Mouse (Mus musculus): ENCODE measurements around the gene Wdtc1. TPM values are rescaled to one million over a fixed set of nuclear protein-coding genes. Genes with fewer than 3 reads are reported as not detected.

Wdtc1 gene
- total RNA-seq, 1 experiment, result 91.8 TPM

DNA sequence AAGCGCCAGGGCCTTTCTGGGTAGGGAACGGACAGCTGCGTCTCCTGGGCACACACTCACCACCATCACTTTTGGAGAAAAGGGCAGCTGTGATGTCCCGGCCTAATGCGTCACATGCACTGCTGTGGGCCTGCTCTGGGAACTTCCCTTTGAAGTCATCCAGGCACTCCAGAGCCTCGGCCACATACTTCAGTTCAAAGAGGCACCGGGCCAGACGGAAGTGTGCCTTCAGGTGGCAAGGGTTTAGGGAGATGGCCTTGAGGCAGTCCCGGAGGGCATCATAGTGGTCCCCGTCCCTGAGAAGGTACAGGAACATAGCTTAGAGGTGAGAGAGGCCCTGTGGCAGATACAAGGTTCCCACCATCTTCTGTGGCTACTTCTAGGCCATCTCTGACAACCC lies 55.9 kb downstream of the Wdtc1 start:
- H3K4me1 ChIP-seq (ENCODE audit: control insufficient read depth in 2 of 2, insufficient read depth in 2 of 2, low read length in 2 of 2, poor library complexity in 1 of 2), result peaks cover 2 to 18% of the 10 kb centered on the region in 2 experiments; a peak in 2 of 4 replicates
- in situ Hi-C loops (cut with MboI; ENCODE audit: low sequenced_read_pairs in 2 of 2, unreplicated experiment in 2 of 2), result loop anchor here in 1 of 2 experiments (25.0 kb wide), 1 partner anchor 285 kb away; the partner anchor contains the start of gene Ahdc1
- no peak overlapping the region for H3K27ac ChIP-seq (ENCODE audit: insufficient read depth, low read depth, low read length, poor library complexity, severe bottlenecking)
- H3K9me3 ChIP-seq (ENCODE audit: control insufficient read depth, insufficient read depth, low read depth, low read length), result no peaks in the 10 kb centered on the region
- peaks cover 73% of the 10 kb centered on the region for H3K36me3 ChIP-seq (ENCODE audit: control insufficient read depth, insufficient read depth, low read length, poor library complexity, severe bottlenecking)
- no peak overlapping the region for H3K4me3 ChIP-seq (ENCODE audit: insufficient read depth in 1 of 2, low read depth in 1 of 2, low read length in 2 of 2, poor library complexity in 1 of 2, severe bottlenecking in 1 of 2)
- TF ChIP-seq CHD2 (IDR thresholded peaks at IDR 0.05; ENCODE audit: low read depth, low read length) (no peak), ZNF384 (IDR thresholded peaks at IDR 0.05; ENCODE audit: low read depth, low read length) (no peak), MAFK (IDR thresholded peaks at IDR 0.05; ENCODE audit: insufficient read depth, low read depth, low read length) (no peak), HCFC1 (IDR thresholded peaks at IDR 0.05; ENCODE audit: borderline replicate concordance, insufficient read depth, low read length) (no peak), ZC3H11A (IDR thresholded peaks at IDR 0.05; ENCODE audit: borderline replicate concordance, low read depth, low read length) (no peak)
- DNase-seq (ENCODE audit: low read depth, low spot score), result no peak
- H3K9ac ChIP-seq (ENCODE audit: insufficient read depth, low read depth, low read length, poor library complexity, severe bottlenecking), result no peak overlapping the region

- in situ Hi-C loops (cut with MboI; ENCODE audit: low sequenced_read_pairs in 2 of 2, unreplicated experiment in 2 of 2), result loop anchor here in 1 of 2 experiments (25.0 kb wide), 1 partner anchor 282 kb away; the partner anchor contains the start of gene Ahdc1
- TF ChIP-seq CHD2 (IDR thresholded peaks at IDR 0.05; ENCODE audit: low read depth, low read length), result no peak
- no peak for TF ChIP-seq HCFC1 (IDR thresholded peaks at IDR 0.05; ENCODE audit: borderline replicate concordance, insufficient read depth, low read length)
- TF ChIP-seq ZC3H11A (IDR thresholded peaks at IDR 0.05; ENCODE audit: borderline replicate concordance, low read depth, low read length), result no peak
- TF ChIP-seq MAFK (IDR thresholded peaks at IDR 0.05; ENCODE audit: insufficient read depth, low read depth, low read length), result no peak
- Histone ChIP-seq H3K4me1 (ENCODE audit: control insufficient read depth in 2 of 2, insufficient read depth in 2 of 2, low read length in 2 of 2, poor library complexity in 1 of 2) (peaks cover 2 to 18% of the 10 kb centered on the region in 2 experiments; a peak in 2 of 4 replicates), H3K4me3 (ENCODE audit: insufficient read depth in 1 of 2, low read depth in 1 of 2, low read length in 2 of 2, poor library complexity in 1 of 2, severe bottlenecking in 1 of 2) (no peak overlapping the region), H3K27ac (ENCODE audit: insufficient read depth, low read depth, low read length, poor library complexity, severe bottlenecking) (no peak overlapping the region), H3K9me3 (ENCODE audit: control insufficient read depth, insufficient read depth, low read depth, low read length) (no peaks in the 10 kb centered on the region), H3K36me3 (ENCODE audit: control insufficient read depth, insufficient read depth, low read length, poor library complexity, severe bottlenecking) (peaks cover 48% of the 10 kb centered on the region), H3K9ac (ENCODE audit: insufficient read depth, low read depth, low read length, poor library complexity, severe bottlenecking) (no peak overlapping the region)
- no peak for DNase-seq (ENCODE audit: low read depth, low spot score)
Measured at GRCm38 (mm10) chr4:133294084-133294483, 59.2 kb downstream of the Wdtc1 start.

DNA sequence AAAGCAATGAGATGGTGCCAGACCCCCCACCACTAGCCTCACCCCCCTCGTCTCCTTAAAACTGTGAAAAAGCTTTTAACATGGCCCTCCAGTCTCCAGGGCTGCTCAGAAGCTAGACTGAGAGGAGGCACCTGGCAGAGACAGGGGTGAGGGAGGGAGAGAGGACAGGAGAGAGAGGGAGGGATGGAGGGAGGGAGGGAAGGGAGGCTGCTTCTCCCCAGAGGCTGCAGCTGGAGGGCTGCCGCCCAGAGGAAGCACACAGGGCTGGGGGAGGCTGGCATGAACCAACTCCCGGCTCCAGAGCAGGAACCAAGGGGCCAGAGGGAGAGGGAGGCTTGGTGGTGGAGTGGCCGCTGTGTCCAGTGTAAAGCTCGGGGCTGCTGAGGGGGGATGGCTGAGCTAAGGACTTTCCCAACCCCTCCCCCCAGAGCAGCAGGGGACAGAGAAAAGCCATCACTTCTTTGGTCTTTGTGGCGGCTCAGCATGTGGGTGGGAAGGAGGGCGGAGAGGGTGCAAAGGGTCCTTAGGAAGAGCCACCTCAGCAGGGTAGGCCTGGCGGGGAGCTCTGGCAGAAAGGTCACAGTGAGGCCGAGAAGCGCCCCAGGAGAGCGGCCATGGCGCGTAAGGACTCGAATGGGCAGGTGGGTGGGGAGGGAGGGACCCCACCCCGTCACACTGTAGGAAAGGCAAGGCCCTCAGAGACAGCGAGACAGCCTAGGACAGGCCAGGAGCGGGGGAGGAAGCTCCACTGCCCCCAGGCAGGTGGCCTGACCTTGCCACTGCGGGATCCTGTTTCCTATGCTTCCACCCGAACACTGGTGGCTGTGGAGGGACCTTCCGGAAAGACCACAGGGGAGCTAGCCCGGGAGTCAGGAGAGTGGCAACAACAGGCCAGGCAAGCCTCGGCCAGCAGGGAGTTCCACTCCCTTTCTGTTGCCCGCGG lies 60.1 kb downstream of the Wdtc1 start:
- Histone ChIP-seq H3K9me3 (ENCODE audit: control insufficient read depth, insufficient read depth, low read depth, low read length) (no peaks in the 10 kb centered on the region), H3K36me3 (ENCODE audit: control insufficient read depth, insufficient read depth, low read length, poor library complexity, severe bottlenecking) (peaks cover 40% of the 10 kb centered on the region), H3K27ac (ENCODE audit: insufficient read depth, low read depth, low read length, poor library complexity, severe bottlenecking) (no peak overlapping the region; the same call in 1 of the 2 replicates), H3K9ac (ENCODE audit: insufficient read depth, low read depth, low read length, poor library complexity, severe bottlenecking) (no peak overlapping the region), H3K4me1 (ENCODE audit: control insufficient read depth in 2 of 2, insufficient read depth in 2 of 2, low read length in 2 of 2, poor library complexity in 1 of 2) (peaks cover 2 to 18% of the 10 kb centered on the region in 2 experiments; a peak in 2 of 4 replicates), H3K4me3 (ENCODE audit: insufficient read depth in 1 of 2, low read depth in 1 of 2, low read length in 2 of 2, poor library complexity in 1 of 2, severe bottlenecking in 1 of 2) (peak overlapping the region in 1 of 2 experiments; percentile 8; a peak in 1 of 4 replicates)
- in situ Hi-C loops (cut with MboI; ENCODE audit: low sequenced_read_pairs in 2 of 2, unreplicated experiment in 2 of 2), result loop anchor here in 1 of 2 experiments (25.0 kb wide), 1 partner anchor 281 kb away; the partner anchor contains the start of gene Ahdc1
- no peak for TF ChIP-seq ZNF384 (IDR thresholded peaks at IDR 0.05; ENCODE audit: low read depth, low read length)
- TF ChIP-seq HCFC1 (IDR thresholded peaks at IDR 0.05; ENCODE audit: borderline replicate concordance, insufficient read depth, low read length), result no peak
- no peak for TF ChIP-seq MAFK (IDR thresholded peaks at IDR 0.05; ENCODE audit: insufficient read depth, low read depth, low read length)
- no peak for TF ChIP-seq ZC3H11A (IDR thresholded peaks at IDR 0.05; ENCODE audit: borderline replicate concordance, low read depth, low read length)
- TF ChIP-seq CHD2 (IDR thresholded peaks at IDR 0.05; ENCODE audit: low read depth, low read length), result no peak
- DNase-seq (ENCODE audit: low read depth, low spot score), result no peak

DNA sequence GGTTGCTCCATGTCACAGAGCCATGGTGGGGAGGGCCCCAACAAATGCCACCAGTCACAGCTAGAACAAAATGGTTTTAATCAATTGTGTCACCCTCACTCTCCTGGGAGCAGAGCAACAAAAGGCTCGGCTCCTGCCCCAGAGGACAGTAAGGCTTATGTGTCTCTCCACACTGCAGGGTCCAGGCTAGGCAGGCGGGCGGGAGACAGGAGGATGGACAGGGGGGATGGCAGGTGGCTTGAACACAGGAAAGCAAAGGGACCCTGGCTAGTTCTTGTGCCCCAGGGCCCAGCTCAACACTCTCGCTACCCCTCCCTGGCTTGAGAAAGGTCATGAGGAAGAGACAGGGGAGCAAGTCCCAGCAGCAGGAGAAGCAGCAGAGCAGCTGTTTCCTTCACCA lies 60.9 kb downstream of the Wdtc1 start:
- H3K9ac ChIP-seq (ENCODE audit: insufficient read depth, low read depth, low read length, poor library complexity, severe bottlenecking), result no peak overlapping the region
- no peak for TF ChIP-seq ZNF384 (IDR thresholded peaks at IDR 0.05; ENCODE audit: low read depth, low read length)
- no peak for TF ChIP-seq ZC3H11A (IDR thresholded peaks at IDR 0.05; ENCODE audit: borderline replicate concordance, low read depth, low read length)
- TF ChIP-seq MAFK (IDR thresholded peaks at IDR 0.05; ENCODE audit: insufficient read depth, low read depth, low read length), result no peak
- no peak for TF ChIP-seq CHD2 (IDR thresholded peaks at IDR 0.05; ENCODE audit: low read depth, low read length)
- TF ChIP-seq HCFC1 (IDR thresholded peaks at IDR 0.05; ENCODE audit: borderline replicate concordance, insufficient read depth, low read length), result no peak
- H3K4me3 ChIP-seq (ENCODE audit: insufficient read depth in 1 of 2, low read depth in 1 of 2, low read length in 2 of 2, poor library complexity in 1 of 2, severe bottlenecking in 1 of 2), result no peak overlapping the region
- no peak overlapping the region for H3K27ac ChIP-seq (ENCODE audit: insufficient read depth, low read depth, low read length, poor library complexity, severe bottlenecking)
- in situ Hi-C loops (cut with MboI; ENCODE audit: low sequenced_read_pairs in 2 of 2, unreplicated experiment in 2 of 2), result loop anchor here in 1 of 2 experiments (25.0 kb wide), 1 partner anchor 280 kb away; the partner anchor contains the start of gene Ahdc1
- peaks cover 2 to 16% of the 10 kb centered on the region in 2 experiments; a peak in 2 of 4 replicates for H3K4me1 ChIP-seq (ENCODE audit: control insufficient read depth in 2 of 2, insufficient read depth in 2 of 2, low read length in 2 of 2, poor library complexity in 1 of 2)
- H3K9me3 ChIP-seq (ENCODE audit: control insufficient read depth, insufficient read depth, low read depth, low read length), result no peaks in the 10 kb centered on the region
- DNase-seq (ENCODE audit: low read depth, low spot score), result no peak
- peaks cover 38% of the 10 kb centered on the region for H3K36me3 ChIP-seq (ENCODE audit: control insufficient read depth, insufficient read depth, low read length, poor library complexity, severe bottlenecking)
